Mouse (Mus musculus) olfactory bulb, adult 2 months (tissue): Measurements from ENCODE around the gene AI413582.

Experiments
- CTCF ChIP-seq: fragments of 200-500 bp; IDR thresholded peaks from 2 replicates; pipeline ENCODE4 v1.5.1; 2012; ENCODE audit warnings: low read depth, mild to moderate bottlenecking, low read length, moderate library complexity; ENCODE audit not compliant: insufficient read depth
- POLR2A ChIP-seq: fragments of 200-500 bp; IDR thresholded peaks from 2 replicates; pipeline ENCODE4 v1.6.1; 2012; ENCODE audit warnings: mild to moderate bottlenecking, low read depth, low read length, moderate library complexity; ENCODE audit not compliant: insufficient read depth

DNA sequence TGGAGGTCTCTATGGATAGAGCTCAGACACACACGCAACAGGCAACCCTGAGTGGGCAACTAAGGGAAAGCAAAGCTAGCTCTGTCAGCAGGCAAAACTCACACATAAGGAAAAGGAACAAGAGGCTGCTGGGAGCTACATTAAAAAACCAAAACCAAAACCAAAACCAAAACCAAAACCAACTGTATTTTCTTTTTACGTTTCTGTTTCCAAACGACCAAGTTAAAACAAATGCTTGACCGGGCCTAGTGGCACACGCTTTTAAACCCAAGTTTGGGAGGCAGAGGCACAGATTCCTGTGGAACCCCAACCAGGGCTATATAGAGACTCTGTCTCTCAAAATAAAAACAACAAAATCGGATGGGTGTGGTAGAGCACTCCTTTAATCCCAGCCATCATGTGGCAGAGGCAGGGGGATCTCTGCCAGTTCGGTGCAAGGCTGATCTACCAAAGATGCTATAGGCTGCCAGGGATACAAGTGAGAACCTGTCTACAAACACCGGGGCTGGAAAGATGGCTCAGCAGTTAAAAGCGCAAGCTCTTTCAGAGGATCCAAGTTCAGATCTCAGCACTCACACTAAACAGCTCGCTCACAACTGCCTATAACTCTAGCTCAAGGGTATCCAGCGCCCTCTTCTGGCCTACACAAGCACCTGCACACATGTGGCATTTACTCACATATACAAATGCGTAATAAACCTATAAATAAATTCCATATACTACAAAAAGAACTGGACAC lies 26.4 kb upstream of the AI413582 start:
- TF ChIP-seq POLR2A: no peak
- no peak for TF ChIP-seq CTCF
